Mouse (Mus musculus): ENCODE results near the gene Il10rb. TPM values are rescaled to one million over a fixed set of nuclear protein-coding genes. Genes with fewer than 3 reads are reported as not detected.
A peak's percentile ranks its signal among the peaks of the same experiment; 100 is the strongest.

Gene Il10rb
- polyA plus RNA-seq, 1 experiment from 2014 or later = 19.4 TPM

DNA sequence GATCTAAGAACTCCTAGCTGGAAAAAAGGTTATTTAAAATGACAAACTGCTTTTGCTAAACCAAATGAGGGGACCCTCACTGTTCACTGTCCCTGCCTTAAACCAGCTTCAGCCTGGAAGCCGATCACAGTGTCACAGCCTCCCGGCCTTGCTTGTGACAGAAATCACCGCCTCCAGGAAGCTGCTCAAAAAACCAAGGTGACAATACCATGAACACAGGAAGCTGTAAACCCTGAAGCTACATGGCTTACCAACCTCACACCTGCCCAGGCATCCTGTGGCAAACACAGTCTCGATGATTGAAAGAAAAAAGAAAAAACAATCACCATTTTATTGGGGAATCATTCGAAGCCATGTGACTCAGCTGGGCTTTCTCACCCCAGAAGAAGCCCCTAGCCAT is 39.6 kb downstream of the Il10rb start:
- 85% methylated on average over 5 of the region's 5 CpGs for WGBS
- Histone ChIP-seq H3K4me2 (no peak overlapping the region), H3K36me3 (no peaks in the 10 kb centered on the region), H3K9me3 (no peaks in the 10 kb centered on the region), H3K4me1 (peaks cover 14% of the 10 kb centered on the region), H3K27ac (no peak overlapping the region), H3K27me3 (no peaks in the 10 kb centered on the region), H3K4me3 (no peak overlapping the region), H3K9ac (no peak overlapping the region)
- ATAC-seq (ENCODE audit: insufficient number of reproducible peaks, insufficient read depth, low FRiP score, low TSS enrichment, low read depth) = no peak

DNA sequence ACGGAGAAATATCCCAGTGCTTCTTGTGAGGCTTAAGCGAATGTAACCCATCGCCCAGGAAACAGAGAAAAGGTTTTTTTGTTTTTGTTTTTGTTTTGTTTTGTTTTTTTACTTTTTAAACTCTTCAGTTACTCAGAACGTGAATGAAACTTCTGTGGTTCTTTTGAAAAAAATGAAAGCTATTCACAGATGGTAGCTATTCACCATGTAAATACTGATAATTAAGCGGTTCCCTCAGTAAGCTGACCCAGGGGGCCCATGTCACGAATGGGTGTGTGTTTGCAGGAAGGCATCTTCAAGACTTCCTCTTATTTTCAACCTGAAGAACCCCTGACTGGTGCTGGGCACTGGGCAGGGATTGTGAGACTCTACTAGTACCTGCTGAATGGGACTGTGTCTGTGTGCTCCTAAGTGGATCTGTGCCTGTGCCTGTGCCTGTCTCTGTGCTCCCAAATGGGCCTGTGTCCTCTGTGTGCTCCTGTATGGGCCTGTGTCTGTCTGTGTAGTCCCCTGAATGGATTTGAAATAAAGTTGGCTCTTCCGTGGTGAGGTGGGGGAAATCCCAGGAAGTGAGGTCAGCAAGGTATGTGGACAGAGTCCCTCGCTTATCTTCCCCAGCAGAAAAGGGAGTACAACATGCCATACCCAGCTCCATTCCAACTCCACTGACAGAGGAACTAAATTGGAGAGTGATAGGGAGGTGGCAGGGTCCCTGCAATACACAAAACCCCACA is 41.0 kb downstream of the Il10rb start:
- no peak for ATAC-seq (ENCODE audit: insufficient number of reproducible peaks, insufficient read depth, low FRiP score, low TSS enrichment, low read depth)

DNA sequence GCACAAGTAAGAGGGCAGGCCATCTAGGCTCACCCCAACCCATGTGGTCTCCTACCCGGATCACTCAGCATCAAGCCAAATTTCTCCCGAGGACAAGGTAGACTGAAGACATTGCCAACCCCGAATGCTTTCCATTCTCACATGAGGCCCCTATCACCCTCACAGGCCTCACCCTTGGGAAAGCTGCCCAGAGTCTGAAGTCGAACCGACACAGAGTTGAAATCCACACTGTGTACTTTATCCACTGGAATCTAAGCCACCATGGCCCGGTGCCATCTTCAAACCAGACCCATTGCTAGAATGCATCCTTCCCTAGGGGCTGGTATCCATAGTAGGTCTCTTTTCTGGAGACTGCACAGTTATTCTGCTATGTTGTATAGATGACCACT is 41.5 kb downstream of the Il10rb start:
- 77% methylated on average over 6 of the region's 6 CpGs for WGBS
- Histone ChIP-seq H3K9me3 (no peaks in the 10 kb centered on the region), H3K27ac (peak overlapping the region; percentile 44; the same call in 1 of the 2 replicates), H3K4me1 (peaks cover 9% of the 10 kb centered on the region; the same call in 1 of the 2 replicates), H3K36me3 (no peaks in the 10 kb centered on the region), H3K4me3 (no peak overlapping the region), H3K27me3 (no peaks in the 10 kb centered on the region), H3K9ac (no peak overlapping the region), H3K4me2 (no peak overlapping the region)
- ATAC-seq (ENCODE audit: insufficient number of reproducible peaks, insufficient read depth, low FRiP score, low TSS enrichment, low read depth) = no peak

More for the DNA sequence above, 41.0 kb downstream of the Il10rb start:
- Histone ChIP-seq H3K4me2 (no peak overlapping the region), H3K27ac (peak overlapping the region; percentile 44; the same call in 1 of the 2 replicates), H3K27me3 (no peaks in the 10 kb centered on the region), H3K36me3 (no peaks in the 10 kb centered on the region), H3K9ac (no peak overlapping the region), H3K4me3 (no peak overlapping the region), H3K4me1 (peaks cover 9% of the 10 kb centered on the region; the same call in 1 of the 2 replicates), H3K9me3 (no peaks in the 10 kb centered on the region)
- 46% methylated on average over 8 of the region's 8 CpGs for WGBS

DNA sequence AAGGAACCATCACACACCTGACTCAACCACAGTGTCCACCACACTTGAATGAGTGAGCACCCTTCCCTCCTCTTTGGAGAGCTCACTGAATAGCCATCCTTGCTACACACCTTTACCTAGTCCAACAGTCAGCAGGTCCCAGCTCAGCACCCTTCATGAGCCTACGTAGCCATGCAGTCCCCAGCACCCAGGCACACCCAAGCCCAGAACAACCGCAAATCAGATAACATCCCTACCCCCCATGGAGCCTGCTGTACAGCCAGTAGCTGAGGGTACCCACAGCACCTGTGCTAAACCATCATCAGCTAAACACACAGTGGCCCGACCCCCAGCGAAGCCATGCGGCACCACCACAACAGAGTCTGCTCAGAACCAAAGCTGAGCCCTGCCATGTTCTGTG is 42.1 kb downstream of the Il10rb start:
- H3K27ac ChIP-seq = no peak overlapping the region
- no peaks in the 10 kb centered on the region for H3K27me3 ChIP-seq
- no peaks in the 10 kb centered on the region for H3K9me3 ChIP-seq
- no peak for ATAC-seq (ENCODE audit: insufficient number of reproducible peaks, insufficient read depth, low FRiP score, low TSS enrichment, low read depth)
- H3K4me1 ChIP-seq = peaks cover 9% of the 10 kb centered on the region; the same call in 1 of the 2 replicates
- WGBS = 92% methylated on average over 5 of the region's 5 CpGs
- no peak overlapping the region for H3K4me2 ChIP-seq
- no peaks in the 10 kb centered on the region for H3K36me3 ChIP-seq
- H3K4me3 ChIP-seq = no peak overlapping the region
- H3K9ac ChIP-seq = no peak overlapping the region

DNA sequence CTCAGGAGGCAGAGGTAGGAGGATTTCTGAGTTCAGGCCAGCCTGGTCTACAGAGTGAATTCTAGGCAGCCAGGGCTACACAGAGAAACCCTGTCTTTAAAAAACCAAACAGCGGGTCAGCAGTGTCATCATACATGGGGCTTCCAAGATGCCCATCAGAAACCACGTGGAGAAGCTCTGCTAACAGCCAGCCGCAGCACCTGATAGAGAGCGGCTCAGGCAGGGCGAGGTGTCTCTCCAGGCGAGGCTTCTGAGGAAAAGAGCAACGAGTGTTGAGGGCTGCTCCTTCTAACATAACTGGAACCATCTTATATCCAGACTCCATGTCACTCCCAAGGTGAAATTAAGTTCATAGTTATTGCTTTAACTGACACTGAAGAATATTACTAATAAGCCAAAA is 42.9 kb downstream of the Il10rb start:
- Histone ChIP-seq H3K4me1 (peaks cover 9% of the 10 kb centered on the region; the same call in 1 of the 2 replicates), H3K4me2 (no peak overlapping the region), H3K27me3 (no peaks in the 10 kb centered on the region), H3K36me3 (no peaks in the 10 kb centered on the region), H3K4me3 (no peak overlapping the region), H3K9ac (no peak overlapping the region), H3K9me3 (no peaks in the 10 kb centered on the region), H3K27ac (no peak overlapping the region)
- 80% methylated on average over 7 of the region's 7 CpGs for WGBS
- no peak for ATAC-seq (ENCODE audit: insufficient number of reproducible peaks, insufficient read depth, low FRiP score, low TSS enrichment, low read depth)

DNA sequence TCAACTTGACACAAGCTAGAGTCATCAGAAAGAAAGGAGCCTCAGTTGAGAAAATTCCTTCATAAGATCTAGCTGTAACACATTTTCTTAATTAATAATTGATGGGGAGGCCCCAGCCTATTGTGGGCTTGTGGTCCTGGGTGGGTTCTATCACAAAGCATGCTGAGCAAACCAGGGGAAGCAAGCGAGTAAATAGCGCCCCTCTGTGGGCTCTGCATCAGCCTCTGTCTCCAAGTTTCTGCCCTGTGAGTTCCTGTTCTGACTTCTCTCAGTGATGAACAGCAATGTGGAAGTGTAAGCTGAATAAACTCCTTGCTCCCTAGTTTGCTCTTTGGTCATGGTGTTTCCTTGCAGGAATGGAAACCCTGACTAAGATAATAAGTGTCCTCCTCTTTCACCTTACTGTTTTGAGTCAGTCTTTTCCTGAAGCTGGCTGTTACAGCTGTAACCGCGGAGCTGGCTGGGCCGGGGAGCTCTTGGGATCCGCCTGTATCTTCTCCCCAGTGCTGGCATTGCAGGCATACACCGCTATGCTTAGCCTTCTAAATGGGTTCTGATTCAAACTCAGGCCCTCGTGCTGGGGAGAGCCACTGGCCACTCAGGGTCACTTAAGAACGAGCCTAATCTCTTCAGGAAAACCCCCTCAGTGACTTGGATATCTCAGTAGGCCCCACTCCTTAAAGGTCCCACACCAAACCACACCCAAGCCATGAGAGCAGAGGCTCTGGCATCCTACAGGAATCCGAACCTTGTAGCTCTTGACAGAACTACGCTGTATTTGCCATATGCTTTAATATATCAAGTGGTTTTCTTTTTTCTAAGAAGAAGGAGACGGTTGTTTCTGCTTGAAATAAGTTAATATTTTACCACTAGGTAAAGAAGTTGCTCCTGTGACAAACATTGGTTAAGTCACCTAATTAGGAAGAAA is 44.4 kb downstream of the Il10rb start:
- H3K36me3 ChIP-seq = no peaks in the 10 kb centered on the region
- H3K9ac ChIP-seq = no peak overlapping the region
- H3K27me3 ChIP-seq = no peaks in the 10 kb centered on the region
- peaks cover 9% of the 10 kb centered on the region; the same call in 1 of the 2 replicates for H3K4me1 ChIP-seq
- no peak overlapping the region for H3K4me3 ChIP-seq
- ATAC-seq (ENCODE audit: insufficient number of reproducible peaks, insufficient read depth, low FRiP score, low TSS enrichment, low read depth) = no peak
- H3K27ac ChIP-seq = no peak overlapping the region
- H3K4me2 ChIP-seq = no peak overlapping the region
- no peaks in the 10 kb centered on the region for H3K9me3 ChIP-seq
- 82% methylated on average over 12 of the region's 12 CpGs for WGBS

DNA sequence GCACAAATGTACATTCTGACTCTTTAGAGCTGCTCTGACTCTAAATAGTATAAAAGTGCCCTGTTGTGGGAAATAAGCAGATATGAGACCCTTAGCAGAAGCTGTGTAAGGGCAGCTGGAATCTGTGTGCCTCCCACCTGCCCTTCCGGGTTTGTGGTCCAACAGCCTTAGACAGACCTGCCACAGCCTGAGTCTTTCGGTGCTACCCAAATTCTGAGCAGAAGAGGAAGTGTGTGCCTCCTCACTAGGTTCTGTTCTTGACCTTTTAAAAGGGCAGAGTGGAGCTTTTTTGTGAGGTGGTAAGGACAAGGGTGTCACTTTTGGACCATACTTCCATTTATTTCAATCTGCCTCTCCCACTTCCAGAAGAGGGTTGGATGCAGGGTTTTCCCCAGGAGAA is 46.0 kb downstream of the Il10rb start:
- peaks cover 7% of the 10 kb centered on the region; the same call in 1 of the 2 replicates for H3K4me1 ChIP-seq
- no peak overlapping the region for H3K27ac ChIP-seq
- H3K9ac ChIP-seq = no peak overlapping the region
- no peak overlapping the region for H3K4me2 ChIP-seq
- 80% methylated on average over 2 of the region's 2 CpGs for WGBS
- no peaks in the 10 kb centered on the region for H3K9me3 ChIP-seq
- ATAC-seq (ENCODE audit: insufficient number of reproducible peaks, insufficient read depth, low FRiP score, low TSS enrichment, low read depth) = no peak
- H3K4me3 ChIP-seq = no peak overlapping the region
- no peaks in the 10 kb centered on the region for H3K27me3 ChIP-seq
- H3K36me3 ChIP-seq = no peaks in the 10 kb centered on the region

DNA sequence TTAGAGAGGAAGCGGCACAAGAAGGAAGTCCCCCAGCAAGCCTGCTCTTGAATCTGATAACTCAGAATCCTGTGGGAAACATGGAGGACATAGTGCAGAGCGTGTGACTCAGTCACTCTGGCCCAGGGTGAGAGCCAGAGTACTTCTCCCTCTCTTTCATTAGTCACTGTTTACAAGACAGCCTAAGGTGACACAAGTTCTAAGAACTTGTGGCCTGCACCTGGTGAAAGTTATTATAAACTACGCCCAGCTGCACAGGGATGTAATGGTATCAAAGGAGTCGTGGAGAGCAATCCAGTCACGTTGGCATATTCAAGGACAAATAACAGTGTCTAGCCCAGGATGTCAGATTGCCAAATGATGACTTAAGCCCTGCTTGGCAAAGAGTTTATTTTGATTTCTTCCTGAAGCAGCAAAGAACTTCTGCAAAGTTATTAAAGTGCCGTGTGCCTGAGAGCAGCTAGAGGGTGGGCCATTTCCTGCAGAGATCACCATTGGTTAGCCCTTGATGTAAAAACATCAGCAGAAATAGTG is 46.5 kb downstream of the Il10rb start:
- Histone ChIP-seq H3K4me1 (peaks cover 2% of the 10 kb centered on the region; the same call in 1 of the 2 replicates), H3K9ac (no peak overlapping the region), H3K27me3 (no peaks in the 10 kb centered on the region), H3K36me3 (no peaks in the 10 kb centered on the region), H3K27ac (no peak overlapping the region; the same call in 1 of the 2 replicates), H3K4me3 (no peak overlapping the region), H3K9me3 (no peaks in the 10 kb centered on the region), H3K4me2 (no peak overlapping the region)
- WGBS = 60% methylated on average over 6 of the region's 6 CpGs
- no peak for ATAC-seq (ENCODE audit: insufficient number of reproducible peaks, insufficient read depth, low FRiP score, low TSS enrichment, low read depth)

DNA sequence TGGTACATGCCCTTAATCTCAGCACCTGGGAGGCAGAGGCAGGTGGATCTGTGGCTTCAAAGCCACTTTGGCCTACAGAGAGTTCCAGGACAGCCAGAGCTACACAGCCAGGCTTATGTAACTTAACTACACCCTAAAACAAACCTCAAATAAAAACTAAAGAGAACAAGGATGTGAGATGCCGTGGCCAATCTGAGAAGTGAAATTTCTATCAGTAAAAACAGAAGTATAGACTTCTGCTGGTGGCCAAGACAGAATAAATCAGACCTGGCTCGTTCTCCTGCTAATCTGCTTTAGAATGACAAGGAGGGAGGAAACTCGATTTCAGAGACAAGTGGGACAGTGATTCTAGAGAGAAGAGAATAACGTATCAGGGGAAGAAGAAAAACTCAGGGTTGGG is 49.9 kb downstream of the Il10rb start:
- Histone ChIP-seq H3K27me3 (no peaks in the 10 kb centered on the region), H3K27ac (no peak overlapping the region), H3K9me3 (no peaks in the 10 kb centered on the region), H3K4me3 (no peak overlapping the region), H3K4me2 (no peak overlapping the region), H3K4me1 (no peaks in the 10 kb centered on the region), H3K36me3 (no peaks in the 10 kb centered on the region), H3K9ac (no peak overlapping the region)
- ATAC-seq (ENCODE audit: insufficient number of reproducible peaks, insufficient read depth, low FRiP score, low TSS enrichment, low read depth) = no peak
- 73% methylated on average over 4 of the region's 4 CpGs for WGBS

DNA sequence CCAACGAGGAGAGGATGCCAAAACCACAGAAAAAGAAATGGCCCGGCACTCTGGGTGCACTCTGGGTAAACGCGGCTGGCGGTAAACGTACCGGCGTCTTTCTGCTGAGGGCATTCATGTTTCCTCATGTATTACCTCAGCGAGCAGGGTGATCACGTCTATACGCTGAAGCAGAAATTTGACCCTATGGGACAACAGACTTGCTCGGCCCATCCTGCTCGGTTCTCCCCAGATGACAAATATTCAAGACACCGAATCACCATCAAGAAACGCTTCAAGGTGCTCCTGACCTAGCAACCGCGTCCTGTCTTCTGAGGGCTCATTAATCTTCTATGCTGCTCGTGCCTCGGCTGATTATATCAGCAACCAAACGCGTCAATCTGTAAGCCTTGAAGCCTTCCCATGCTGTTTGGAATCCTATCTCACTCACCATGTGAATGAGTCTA is 52.4 kb downstream of the Il10rb start:
- H3K4me3 ChIP-seq = no peak overlapping the region
- ATAC-seq (ENCODE audit: insufficient number of reproducible peaks, insufficient read depth, low FRiP score, low TSS enrichment, low read depth) = no peak
- H3K4me2 ChIP-seq = no peak overlapping the region
- H3K9me3 ChIP-seq = no peaks in the 10 kb centered on the region
- no peak overlapping the region for H3K9ac ChIP-seq
- 81% methylated on average over 21 of the region's 21 CpGs for WGBS
- no peak overlapping the region for H3K27ac ChIP-seq
- H3K4me1 ChIP-seq = no peaks in the 10 kb centered on the region
- H3K27me3 ChIP-seq = no peaks in the 10 kb centered on the region
- no peaks in the 10 kb centered on the region for H3K36me3 ChIP-seq

DNA sequence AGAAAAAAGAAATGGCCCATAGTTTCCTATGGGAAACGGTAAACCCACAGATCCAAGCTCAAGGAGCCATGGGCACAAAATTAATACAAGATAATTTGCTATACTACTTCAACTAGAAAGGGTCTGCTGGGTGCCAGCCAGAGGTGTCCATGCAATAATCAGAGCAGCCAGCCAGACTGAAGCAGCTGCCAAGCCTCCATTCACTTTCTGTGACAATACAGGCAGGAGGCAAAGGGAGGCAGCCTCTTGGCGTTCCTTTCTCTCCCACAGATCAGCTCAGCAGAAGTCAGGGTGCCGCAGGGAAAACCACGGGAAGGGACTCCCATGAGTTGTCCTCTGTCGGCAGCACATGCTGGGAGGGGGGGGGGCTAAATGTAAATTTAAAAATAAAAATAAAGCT is 53.0 kb downstream of the Il10rb start:
- ATAC-seq (ENCODE audit: insufficient number of reproducible peaks, insufficient read depth, low FRiP score, low TSS enrichment, low read depth) = no peak
- no peaks in the 10 kb centered on the region for H3K36me3 ChIP-seq
- no peak overlapping the region for H3K9ac ChIP-seq
- H3K9me3 ChIP-seq = no peaks in the 10 kb centered on the region
- 0 out of 2 replicates have a peak, but pooled peaks cover under 1% of the 10 kb centered on the region for H3K4me1 ChIP-seq
- H3K27me3 ChIP-seq = no peaks in the 10 kb centered on the region
- no peak overlapping the region for H3K27ac ChIP-seq
- 73% methylated on average over 5 of the region's 5 CpGs for WGBS
- H3K4me3 ChIP-seq = no peak overlapping the region
- no peak overlapping the region for H3K4me2 ChIP-seq

Data from embryonic facial prominence, embryonic 13.5 days (tissue).